Mouse (Mus musculus) ZHBTc4 (cell line): ENCODE data around the gene Phf21a.

Experiments used
- DNase-seq: peaks from one replicate; pipeline ENCODE4 v3.0.0-alpha.2; 2011; ENCODE audit warnings: low read depth, low spot score

Gene Phf21a

DNA sequence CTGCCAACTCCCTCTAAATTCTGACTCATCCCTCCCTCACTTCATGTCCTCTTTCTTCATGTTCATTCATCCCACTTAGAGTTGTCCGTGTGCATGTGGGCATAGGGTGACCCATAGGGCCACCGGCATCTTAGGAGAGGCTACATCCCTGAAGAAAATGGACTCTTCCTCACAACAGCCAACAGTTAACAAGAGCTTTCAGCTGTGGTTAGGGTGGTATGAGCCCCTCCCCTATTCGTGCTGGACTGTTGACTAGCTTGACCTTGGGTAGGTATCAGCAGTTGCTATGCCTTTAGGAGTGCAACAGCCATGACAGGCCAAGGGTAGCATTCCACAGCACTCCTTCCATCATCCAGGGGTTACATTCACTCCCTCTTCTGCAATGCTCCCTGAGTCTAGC, 198.6 kb downstream of the Phf21a start:
- DNase-seq = peak; percentile 13

DNA sequence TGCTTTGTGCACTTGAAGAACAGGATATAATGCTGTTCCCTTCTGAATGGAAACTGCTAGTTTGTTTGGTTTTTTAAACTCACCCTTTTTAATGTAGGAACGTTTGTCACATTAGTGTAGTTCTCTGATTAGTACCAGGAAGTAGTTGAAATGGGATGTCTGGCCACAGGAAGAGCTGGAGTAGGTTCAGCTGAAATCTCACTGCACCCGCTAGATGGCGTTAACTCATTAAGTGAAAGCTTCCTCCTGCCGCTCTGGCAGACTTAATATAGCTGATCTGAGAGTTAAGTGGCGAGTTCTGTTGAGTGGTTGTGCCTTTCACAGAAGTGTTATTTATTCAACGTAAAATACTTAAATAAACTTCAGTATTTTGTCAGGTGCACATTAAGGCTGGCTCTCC, 203.5 kb downstream of the Phf21a start:
- DNase-seq = peak; percentile 88

DNA sequence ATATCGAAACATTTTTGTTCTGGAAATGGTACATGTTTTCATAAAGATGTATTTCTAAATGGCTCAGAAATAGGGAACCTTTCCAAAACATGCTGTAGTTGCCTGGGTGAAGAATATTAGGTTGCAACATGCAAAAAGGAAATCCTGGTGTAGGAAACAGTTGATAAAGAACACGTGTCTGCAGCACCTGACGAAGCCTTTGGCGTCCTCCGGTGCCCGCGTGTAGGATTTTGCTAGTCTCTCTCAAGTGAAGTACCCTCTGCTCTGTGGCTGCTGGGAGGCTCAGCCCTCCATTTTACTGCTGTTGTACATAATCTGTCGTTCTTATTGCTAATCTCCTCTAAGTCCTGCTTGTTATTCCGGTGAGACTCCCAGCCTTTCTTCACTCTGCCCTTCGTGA, 207.0 kb downstream of the Phf21a start:
- DNase-seq = no peak

DNA sequence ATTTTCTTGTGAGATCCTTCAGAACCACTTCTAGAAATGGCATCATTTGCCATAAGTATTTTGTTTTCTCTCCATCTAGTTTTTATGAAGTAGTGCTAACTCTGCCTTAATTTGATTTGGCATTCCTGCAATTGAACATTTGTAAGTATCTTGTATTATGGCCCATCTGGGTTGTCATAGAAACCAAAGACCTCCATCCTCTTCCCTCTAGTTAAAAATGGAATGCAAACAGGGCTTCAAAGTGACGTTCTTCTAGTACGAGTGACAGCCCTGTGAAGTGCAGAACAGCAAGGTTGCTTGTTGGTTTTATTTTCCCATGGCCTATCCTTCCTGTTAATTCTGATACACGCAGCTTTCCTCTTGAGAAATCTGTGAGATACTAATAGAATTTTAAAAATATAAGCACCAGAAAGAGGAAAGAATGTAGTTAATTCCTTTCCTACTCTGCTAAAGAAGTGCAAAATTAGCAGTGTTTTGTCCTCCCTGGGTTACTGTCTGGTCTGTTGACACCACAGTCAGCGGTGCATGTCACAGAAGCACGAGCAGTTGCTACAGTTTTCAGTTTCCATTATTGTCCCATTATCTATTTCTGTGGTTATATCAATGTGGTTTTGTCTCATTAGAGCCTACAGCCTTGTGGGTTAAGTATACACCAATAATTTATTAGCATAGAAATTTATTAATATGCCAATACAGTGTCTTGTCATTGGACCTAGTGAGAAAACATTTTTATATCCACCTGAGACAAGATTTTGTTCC, 209.1 kb downstream of the Phf21a start:
- no peak for DNase-seq

DNA sequence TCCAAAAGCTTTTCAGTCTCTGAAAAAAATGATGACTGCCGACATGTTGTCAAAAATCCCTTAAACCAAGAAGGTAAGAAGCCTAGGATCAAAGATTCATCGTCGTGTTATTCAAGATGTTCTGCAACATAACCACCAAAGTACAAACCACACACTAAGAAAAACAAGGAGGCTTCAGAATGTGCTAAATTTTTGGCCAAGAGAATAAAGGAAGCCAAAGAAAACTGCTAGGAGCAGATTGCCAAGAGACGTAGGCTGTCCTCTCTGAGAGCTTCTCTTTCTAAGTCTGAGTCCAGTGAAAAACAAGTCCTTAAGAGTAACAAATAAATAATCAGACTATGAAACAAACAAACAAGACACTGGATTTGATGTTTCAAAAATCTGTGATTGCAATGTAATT, 219.6 kb downstream of the Phf21a start:
- DNase-seq = no peak

DNA sequence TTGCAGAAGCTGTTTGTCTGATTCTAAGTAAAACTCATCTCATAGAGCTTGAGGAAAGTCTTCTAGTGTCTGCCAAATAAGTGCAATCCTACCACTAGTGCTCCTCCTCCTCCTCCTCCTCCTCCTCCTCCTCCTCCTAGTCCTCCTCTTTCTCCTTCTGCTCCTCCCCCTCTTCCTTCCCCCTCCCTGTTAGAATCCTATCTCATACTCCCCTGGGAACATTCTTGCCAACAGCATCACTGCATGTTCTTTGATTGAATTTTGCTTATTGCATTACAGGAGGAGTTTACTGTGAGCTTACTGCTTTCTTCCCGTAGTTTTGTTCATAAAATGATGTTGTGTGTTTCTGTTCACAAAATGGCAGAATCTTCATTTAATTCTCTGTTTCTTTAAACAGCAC, 221.1 kb downstream of the Phf21a start:
- DNase-seq = no peak

DNA sequence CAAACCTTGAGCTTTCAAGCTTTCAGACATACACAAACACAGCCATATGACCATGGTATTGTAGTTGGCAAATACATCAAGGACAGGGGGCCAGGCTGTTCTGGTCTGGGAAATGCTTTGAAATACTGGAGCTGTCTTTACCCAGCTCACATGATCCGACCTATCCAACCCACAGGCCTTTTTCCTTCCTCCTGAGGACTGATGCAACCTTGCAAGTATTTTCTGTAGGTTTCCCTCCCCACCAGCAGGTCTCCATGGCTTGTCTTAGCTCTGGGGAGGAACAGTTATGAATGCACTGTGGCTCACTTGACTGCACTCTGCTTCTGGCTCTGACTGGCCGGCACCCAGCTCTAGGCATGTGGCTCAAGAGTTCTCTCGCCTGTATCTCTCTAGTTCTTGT, 223.7 kb downstream of the Phf21a start:
- no peak for DNase-seq

DNA sequence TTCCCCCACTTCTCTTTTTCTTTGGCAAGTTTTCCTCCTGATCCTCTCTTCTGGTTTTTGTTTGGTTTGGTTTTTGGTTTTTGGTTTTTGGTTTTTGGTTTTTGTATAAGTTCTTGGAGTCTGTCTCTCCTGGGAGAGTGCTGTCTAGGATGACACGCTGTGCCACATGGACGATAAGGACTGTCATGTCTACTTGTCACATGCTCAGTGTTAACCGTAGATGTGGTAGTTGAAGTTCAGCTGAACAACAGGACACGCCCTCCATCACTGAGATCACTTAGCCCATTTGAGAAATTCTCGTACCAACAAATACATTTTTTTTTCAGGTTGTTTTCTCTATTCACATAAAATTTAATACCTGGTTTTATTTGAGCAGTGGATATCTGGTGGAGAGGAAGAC, 224.3 kb downstream of the Phf21a start:
- no peak for DNase-seq

DNA sequence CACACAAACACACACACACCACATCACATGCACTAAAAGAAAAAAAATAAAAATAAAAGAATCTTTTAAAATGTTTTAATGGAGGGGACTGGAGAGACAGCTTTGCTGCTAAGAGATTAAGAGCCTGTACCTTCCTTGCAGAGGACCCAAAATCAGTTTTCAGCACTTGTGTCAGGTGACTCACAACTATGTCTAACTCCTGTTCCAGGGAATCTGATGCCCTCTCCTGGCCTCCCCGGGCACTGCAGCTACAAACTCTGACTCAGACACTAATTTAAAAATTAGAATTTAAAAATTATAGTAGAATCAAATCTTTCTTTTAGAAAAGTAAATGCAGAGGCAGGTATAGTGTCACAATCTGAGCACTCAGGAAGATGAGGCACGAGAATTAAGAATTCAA, 229.8 kb downstream of the Phf21a start:
- peak; percentile 57 for DNase-seq

DNA sequence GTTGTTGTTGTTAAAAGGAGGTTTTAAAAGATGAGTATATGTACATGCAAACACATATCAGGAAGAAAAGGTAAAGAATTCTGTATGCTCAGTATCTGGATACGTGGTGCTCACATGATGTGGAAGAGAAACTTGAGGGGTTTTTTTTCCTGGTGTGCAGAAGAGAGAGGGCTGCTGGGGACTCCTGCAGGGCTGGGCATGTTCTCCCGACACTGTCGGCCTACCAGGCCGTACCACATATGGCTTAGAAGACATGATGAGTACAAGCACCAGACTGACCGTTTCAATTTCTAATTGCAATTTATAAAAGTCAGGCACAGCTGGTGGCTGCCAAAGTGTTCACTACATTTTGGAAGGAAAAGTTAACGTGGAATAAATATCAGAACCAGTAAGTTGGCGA, 232.8 kb downstream of the Phf21a start:
- DNase-seq = no peak

DNA sequence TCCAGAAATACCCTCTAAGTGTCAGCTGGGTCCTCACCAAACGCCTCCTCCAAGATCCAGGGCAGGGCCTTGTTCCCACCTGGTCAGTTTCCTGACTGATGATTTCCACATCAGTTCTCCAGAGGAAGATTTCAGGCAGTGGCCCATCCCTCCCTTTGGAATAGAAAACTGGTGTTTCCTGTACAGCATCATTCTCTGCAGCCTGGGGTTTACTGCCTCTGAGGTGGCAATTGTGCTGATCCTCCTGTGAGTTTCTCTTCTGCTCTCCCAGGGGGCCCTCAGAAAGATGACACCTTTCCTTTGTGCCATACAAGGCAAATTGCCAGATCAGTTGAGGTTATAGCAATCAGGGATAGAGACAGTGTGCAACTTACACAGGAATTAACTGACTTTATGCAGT, 233.3 kb downstream of the Phf21a start:
- DNase-seq = no peak

DNA sequence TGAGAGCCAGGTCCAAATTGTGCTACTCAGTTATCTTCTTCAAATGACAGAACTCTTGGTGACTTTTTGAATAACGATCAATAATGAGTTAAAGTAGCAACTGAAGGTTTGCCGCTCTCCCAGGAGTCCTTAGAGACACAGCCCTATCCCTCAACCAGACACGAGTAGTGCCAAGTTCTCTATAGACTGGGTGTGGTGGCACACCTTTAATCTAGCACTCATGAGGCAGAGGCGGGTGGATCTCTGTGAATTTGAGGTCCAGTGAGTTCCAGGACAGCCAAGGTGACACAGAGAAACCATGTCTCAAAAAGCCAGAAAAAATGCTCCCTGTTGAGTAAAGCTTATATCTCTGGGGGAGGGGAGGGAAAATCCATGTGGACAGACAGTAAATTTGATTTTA, 234.7 kb downstream of the Phf21a start:
- DNase-seq = no peak

DNA sequence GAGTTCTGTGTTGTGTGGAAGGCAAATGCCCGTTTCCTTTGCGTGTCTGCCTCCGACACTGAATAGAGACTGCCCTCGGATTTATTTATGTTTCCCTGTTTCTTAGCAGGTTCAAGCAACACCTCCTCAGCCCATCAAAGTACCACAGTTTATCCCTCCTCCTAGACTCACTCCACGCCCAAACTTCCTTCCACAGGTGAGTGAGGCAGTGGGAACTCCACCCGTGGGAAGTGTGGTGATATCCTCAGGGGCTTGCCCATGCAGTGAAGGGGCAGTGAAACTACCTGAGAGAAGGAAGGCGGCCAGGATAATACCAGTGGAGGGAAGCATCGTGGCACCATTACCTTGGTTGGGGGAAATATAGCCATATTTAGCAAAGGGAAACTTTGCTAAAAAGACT, 235.3 kb downstream of the Phf21a start:
- DNase-seq = no peak

DNA sequence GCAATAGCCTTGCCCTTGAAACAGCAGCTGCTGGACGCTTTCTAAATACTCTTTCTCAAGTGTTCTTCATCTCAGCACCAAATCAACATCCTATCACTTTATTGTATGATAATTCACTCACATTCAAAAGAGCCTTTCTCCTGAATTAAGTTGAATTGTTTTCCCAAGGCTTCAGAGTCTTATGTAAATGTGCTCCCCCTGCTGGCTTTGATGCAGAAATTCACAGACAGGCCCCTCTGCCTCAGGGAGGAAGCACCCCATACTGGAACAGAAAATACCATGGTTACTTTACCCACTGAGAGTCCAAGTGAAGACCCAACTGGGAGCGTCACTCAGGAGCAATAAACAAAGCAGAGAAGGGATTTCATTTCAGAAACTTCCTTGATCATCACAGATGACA, 237.9 kb downstream of the Phf21a start:
- peak; percentile 74 for DNase-seq

DNA sequence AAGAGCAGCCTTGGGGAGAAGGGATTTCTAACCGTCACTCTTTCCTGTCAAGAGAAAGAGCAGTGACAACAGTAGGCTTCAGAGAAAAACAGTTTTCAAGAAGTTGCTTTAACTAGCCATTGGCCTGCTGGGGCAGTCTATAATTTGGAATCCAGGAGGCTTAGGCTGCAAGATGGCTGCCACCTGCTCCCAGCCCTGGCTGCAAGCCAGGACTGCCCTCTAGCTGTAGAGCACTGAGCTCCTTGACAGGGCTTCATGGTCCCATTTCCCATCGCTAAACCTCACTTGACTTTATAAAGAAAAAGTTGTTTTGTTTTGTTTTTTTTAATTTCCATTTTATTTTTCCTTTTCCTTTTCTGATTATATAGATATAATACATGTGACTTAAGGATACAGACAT, 238.5 kb downstream of the Phf21a start:
- DNase-seq = peak; percentile 71

DNA sequence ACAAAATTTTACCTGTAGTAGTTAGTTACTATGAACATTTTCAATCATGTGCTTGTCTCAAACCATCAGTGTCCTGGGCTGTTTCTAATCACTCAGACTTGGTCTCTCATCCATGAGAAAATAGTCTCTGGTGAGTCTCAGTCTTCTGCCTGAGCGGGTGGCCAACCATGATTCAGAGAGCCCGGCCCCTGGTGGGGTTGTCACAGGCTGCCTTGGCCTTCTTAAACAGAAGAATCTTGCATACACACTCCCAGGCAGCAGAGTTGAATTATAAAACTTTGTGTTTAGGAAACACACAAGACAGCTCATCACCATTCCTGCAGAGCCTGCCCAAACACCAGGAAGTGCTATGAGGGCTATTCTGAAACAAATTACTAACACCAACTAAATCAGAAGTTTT, 239.0 kb downstream of the Phf21a start:
- no peak for DNase-seq

DNA sequence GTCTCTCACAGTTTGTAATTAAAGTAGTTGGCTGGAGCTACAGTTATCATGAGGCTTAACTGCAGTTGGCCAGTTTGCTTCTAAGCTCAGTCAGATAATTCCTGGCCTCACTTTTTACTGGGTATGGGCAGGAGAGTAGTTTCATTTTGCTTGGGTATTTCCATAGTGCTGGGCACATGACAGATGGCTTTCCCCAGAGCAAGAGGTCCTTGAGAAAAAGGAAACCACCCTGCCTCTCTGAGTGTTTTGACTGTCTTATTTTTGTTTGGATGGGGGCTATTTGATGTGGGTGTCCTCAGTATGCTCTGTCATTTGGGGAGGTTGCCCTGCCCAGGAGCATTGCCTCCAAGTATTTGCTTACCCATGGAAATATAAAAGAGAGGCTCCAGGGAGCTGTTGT, 249.5 kb downstream of the Phf21a start:
- no peak for DNase-seq

DNA sequence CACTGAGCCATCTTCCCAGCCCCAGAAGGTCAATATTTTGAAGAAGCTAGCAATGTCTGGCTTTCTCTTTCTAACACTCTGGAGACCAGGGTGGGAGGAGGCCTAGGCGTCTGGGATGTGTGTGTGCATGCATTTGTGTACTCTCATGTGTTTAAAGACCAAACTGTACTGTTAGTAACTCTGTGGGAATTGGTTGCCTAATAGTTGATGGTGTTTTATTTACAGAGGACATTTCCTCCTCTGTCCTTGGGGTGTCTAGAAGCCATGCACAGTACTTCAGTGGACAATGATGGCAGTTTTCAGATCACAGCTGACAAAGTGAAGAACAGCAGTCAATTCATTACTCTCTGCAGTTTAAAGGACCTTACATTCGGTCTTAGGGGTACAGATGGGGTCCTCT, 254.3 kb downstream of the Phf21a start:
- DNase-seq = no peak

DNA sequence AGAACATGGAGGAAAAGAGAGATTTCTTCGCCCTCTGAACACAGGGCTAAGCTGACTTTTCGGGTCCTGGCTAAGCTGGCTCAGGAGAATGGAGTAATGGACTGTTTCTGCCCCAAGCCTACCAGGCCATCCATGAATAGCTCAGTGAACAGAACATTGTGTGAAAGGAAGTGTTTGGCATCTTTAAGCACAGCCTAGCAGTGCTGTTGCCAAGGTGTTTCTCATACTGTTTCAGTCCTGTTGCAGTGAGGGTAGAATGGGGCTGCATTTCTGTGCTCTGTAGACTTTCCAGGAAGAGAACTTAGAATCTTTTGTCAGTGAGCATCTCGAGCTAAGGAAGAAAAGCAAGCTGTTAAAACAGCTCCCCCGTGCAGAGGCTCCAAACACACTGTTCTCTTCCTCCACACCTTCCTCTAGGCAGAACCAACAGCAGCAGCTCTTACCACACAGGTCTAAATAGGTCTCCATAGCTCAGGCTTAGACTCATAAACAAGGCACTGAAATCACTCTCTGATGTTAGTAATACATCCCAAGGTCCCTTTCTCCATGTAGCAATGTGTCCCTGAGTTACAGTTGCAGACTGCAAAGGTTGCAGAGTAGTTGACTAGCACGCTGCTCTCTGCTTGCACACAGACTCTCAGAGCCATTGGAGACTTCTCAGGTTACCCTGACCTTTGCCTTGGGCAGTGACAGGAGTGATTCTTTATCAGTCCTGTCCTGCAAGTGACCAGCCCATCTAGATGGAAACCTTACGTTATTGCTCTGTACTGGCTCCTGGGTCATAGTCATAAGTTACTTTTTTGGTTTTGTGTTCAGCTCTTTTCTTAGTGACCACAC, 256.9 kb downstream of the Phf21a start:
- DNase-seq = no peak

DNA sequence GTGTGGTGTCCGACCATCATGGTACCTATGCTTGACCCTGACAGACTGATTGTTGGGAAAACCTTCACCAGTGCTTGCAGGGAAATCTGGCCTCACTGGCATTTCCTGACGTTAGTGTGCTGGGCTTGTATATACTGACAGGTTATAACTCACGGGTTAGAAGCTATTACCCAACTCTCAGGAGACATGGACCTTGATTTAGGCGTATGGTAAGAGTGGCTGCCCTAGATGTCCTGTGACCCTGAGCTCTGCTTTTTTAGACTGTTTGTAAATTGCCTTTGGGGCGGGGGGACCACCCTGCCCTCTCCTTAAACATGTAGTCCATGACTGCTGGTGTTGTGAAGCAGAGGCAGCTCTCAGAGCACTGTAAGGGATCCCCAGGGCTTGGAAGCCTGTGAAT, 257.8 kb downstream of the Phf21a start:
- no peak for DNase-seq

DNA sequence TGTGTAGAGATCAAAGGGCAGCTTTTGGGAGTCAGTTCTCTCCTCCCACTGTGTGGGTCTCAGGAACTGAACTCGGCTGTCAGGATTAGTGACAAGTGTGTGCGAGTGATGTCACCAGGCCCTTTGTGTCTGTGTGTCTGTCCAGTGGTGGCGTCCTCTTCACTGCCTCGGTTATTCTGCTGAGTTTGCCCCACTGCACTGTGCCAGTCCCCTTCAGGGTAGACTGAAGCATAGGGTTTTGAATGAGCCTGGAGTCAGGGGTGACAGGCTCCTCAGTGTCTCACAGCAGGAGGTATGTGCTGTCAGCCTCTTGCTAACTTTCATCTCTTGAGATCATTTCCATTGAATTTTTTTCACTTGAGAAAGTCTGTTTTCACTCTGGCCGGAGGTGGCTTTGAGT, 260.5 kb downstream of the Phf21a start:
- no peak for DNase-seq

DNA sequence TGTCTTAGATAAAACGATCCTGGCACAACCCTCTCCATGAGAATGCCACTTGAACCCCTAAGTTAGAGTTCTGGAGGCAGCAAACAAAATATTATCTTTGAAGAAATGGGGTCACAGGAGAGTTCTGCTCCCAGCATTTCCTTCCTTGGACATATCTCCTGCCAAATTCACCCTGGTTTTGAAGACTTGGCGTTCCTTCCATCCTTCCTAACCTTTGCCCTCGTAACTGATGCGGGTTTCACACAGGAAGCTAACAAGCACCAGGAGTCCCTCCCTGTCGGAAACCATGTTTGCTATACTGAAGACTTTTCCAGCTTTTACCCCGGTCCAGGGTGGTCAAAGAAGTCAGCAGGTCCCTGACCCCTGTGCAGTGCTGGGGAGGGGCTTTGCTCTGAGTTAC, 261.3 kb downstream of the Phf21a start:
- no peak for DNase-seq

DNA sequence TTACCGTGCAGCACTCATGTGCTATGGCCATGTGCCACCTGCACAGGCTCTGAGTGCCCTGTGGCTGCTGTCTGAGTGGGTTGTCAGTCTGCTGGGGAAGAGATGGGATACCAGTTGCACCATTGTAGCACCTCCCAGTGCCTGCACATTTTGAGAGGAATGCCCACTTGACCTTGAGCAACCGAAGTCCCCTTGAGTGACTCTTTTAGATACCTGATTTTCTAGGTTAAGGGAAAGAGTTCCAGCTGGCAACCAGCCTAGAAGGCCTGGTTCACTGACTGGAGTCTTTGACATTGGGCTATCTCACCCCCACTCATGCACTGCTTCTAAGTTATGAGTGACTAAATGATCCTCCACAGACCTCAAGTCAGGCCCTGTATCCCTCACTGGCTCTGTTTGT, 266.4 kb downstream of the Phf21a start:
- DNase-seq = no peak
